Mouse (Mus musculus): ENCODE results near the gene Pcmt1. TPM values are rescaled to one million over a fixed set of nuclear protein-coding genes. Genes with fewer than 3 reads are reported as not detected.
A peak's percentile ranks its signal among the peaks of the same experiment; 100 is the strongest.

The Pcmt1 gene
- polyA plus RNA-seq, 1 experiment from 2014 or later: 112 TPM

GRCm38 (mm10) chr10:7611647-7612046, 69.3 kb downstream of the Pcmt1 start:
- Histone ChIP-seq H3K4me2 (no peak overlapping the region), H3K9me3 (replicated peaks) (no peaks in the 10 kb centered on the region), H3K36me3 (no peaks in the 10 kb centered on the region), H3K27me3 (no peaks in the 10 kb centered on the region), H3K4me1 (replicated peaks) (no peaks in the 10 kb centered on the region), H3K4me3 (replicated peaks) (no peak overlapping the region), H3K9ac (no peak overlapping the region), H3K27ac (no peak overlapping the region)
- ATAC-seq (ENCODE audit: low read depth) (no peak), DNase-seq (no peak)
- WGBS (ENCODE audit: insufficient replicate concordance): 61% methylated on average over 6 of the region's 6 CpGs

GRCm38 (mm10) chr10:7608611-7609010, 72.3 kb downstream of the Pcmt1 start:
- Histone ChIP-seq H3K27me3 (no peaks in the 10 kb centered on the region), H3K9ac (no peak overlapping the region), H3K9me3 (replicated peaks) (no peaks in the 10 kb centered on the region), H3K4me1 (replicated peaks) (no peaks in the 10 kb centered on the region), H3K27ac (no peak overlapping the region), H3K4me2 (no peak overlapping the region), H3K36me3 (no peaks in the 10 kb centered on the region), H3K4me3 (replicated peaks) (no peak overlapping the region)
- 81% methylated on average over 17 of the region's 17 CpGs for WGBS (ENCODE audit: insufficient replicate concordance)
- no peak for ATAC-seq (ENCODE audit: low read depth)
- DNase-seq: no peak

GRCm38 (mm10) chr10:7606437-7606836, 74.5 kb downstream of the Pcmt1 start:
- Histone ChIP-seq H3K9me3 (replicated peaks) (no peaks in the 10 kb centered on the region), H3K4me1 (replicated peaks) (no peaks in the 10 kb centered on the region), H3K27ac (no peak overlapping the region), H3K27me3 (no peaks in the 10 kb centered on the region), H3K4me2 (no peak overlapping the region), H3K4me3 (replicated peaks) (no peak overlapping the region), H3K9ac (no peak overlapping the region), H3K36me3 (no peaks in the 10 kb centered on the region)
- WGBS (ENCODE audit: insufficient replicate concordance): 72% methylated on average over 2 of the region's 2 CpGs
- no peak for DNase-seq
- no peak for ATAC-seq (ENCODE audit: low read depth)

- DNase-seq (no peak), ATAC-seq (ENCODE audit: low read depth) (no peak)
- Histone ChIP-seq H3K9me3 (replicated peaks) (no peaks in the 10 kb centered on the region), H3K4me2 (no peak overlapping the region), H3K4me1 (replicated peaks) (no peaks in the 10 kb centered on the region), H3K9ac (no peak overlapping the region), H3K27ac (no peak overlapping the region), H3K36me3 (no peaks in the 10 kb centered on the region), H3K27me3 (no peaks in the 10 kb centered on the region), H3K4me3 (replicated peaks) (no peak overlapping the region)
- WGBS (ENCODE audit: insufficient replicate concordance): 53% methylated on average over 2 of the region's 2 CpGs
These were observed 75.8 kb downstream of the Pcmt1 start for GRCm38 (mm10) chr10:7605168-7605567.

DNA sequence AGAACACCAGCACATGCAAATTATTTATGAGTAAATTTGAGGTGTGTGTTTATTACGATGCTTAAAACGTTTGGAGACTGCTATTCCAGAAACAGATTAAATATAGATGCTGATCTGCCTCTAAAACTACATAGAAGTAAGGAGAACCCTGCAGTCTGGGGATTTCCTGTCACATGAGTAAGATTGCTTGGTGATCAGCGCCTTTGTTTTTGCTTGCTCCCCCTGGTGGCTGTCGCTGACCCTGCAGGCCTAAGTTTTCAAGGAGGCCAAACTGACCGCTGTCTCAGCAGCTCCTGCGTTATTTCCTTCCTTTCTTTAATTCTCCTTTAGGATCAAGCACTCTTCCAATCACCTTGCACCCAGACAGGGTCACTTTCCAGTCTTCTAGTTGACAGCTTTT, 80.3 kb downstream of the Pcmt1 start:
- no peak overlapping the region for H3K9ac ChIP-seq
- H3K4me3 ChIP-seq (replicated peaks): no peak overlapping the region
- no peak overlapping the region for H3K4me2 ChIP-seq
- no peaks in the 10 kb centered on the region for H3K4me1 ChIP-seq (replicated peaks)
- 9% methylated on average over 6 of the region's 6 CpGs for WGBS (ENCODE audit: insufficient replicate concordance)
- no peaks in the 10 kb centered on the region for H3K36me3 ChIP-seq
- H3K9me3 ChIP-seq (replicated peaks): no peaks in the 10 kb centered on the region
- ATAC-seq (ENCODE audit: low read depth) (no peak), DNase-seq (peak; percentile 42)
- H3K27me3 ChIP-seq: no peaks in the 10 kb centered on the region
- no peak overlapping the region for H3K27ac ChIP-seq

DNA sequence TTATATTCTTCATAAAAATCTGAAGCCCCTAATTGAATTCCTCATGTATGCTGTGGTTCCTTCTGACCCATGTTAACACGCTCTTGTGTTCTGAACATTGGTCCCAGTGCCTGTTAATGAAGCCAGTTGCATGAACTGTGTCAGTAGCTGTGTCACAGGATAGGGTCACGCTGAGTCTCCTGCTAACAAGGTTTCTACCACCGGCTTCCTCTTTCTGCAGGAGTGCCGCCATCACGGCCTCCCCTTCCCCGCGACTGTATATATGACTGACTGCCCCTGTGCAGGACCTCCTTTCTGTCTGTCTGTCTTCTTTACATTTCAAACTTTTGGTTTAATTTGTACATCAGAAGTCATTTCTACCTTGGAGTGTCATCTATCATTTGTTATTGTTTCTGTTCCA, 82.8 kb downstream of the Pcmt1 start:
- no peak for ATAC-seq (ENCODE audit: low read depth)
- H3K27me3 ChIP-seq: no peaks in the 10 kb centered on the region
- H3K36me3 ChIP-seq: no peaks in the 10 kb centered on the region
- H3K27ac ChIP-seq: no peak overlapping the region
- no peak overlapping the region for H3K4me2 ChIP-seq
- no peaks in the 10 kb centered on the region for H3K9me3 ChIP-seq (replicated peaks)
- H3K4me3 ChIP-seq (replicated peaks): no peak overlapping the region
- H3K9ac ChIP-seq: no peak overlapping the region
- WGBS (ENCODE audit: insufficient replicate concordance): 56% methylated on average over 7 of the region's 7 CpGs
- H3K4me1 ChIP-seq (replicated peaks): no peaks in the 10 kb centered on the region
- no peak for DNase-seq

DNA sequence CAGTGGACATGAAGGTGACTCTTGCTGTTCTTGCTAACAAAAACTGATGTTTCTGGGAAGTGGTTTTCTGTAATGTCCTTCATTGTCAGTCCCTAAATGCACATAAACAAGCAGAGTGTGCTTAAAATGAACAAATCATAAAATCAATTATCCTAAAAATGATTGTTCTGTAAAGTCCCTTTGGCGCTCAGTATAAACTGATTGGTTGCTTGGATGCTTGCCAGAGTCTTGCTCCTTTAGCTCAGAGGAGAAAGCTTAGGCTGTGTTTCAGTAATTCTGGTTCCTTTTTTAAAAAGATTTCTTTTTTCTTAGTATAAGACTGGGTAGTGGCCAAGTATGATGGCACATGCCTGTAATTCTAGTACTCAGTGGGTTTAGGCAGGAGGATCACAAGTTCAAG, 84.7 kb downstream of the Pcmt1 start:
- ATAC-seq (ENCODE audit: low read depth): no peak
- Histone ChIP-seq H3K9ac (no peak overlapping the region), H3K4me1 (replicated peaks) (no peaks in the 10 kb centered on the region), H3K4me2 (no peak overlapping the region), H3K4me3 (replicated peaks) (no peak overlapping the region), H3K9me3 (replicated peaks) (no peaks in the 10 kb centered on the region), H3K27me3 (peaks cover 13% of the 10 kb centered on the region), H3K27ac (no peak overlapping the region), H3K36me3 (no peaks in the 10 kb centered on the region)
- WGBS (ENCODE audit: insufficient replicate concordance): 70% methylated on average over 1 of the region's 1 CpGs
- DNase-seq: no peak

GRCm38 (mm10) chr10:7594797-7595196, 86.1 kb downstream of the Pcmt1 start:
- Histone ChIP-seq H3K27ac (no peak overlapping the region), H3K4me3 (replicated peaks) (no peak overlapping the region), H3K4me2 (no peak overlapping the region), H3K9ac (no peak overlapping the region), H3K36me3 (no peaks in the 10 kb centered on the region), H3K27me3 (peaks cover 27% of the 10 kb centered on the region), H3K9me3 (replicated peaks) (no peaks in the 10 kb centered on the region), H3K4me1 (replicated peaks) (peaks cover 11% of the 10 kb centered on the region)
- ATAC-seq (ENCODE audit: low read depth): no peak
- no peak for DNase-seq
- 60% methylated on average over 7 of the region's 7 CpGs for WGBS (ENCODE audit: insufficient replicate concordance)

GRCm38 (mm10) chr10:7590792-7591191, 90.1 kb downstream of the Pcmt1 start:
- WGBS (ENCODE audit: insufficient replicate concordance): 4% methylated on average over 8 of the region's 8 CpGs
- Histone ChIP-seq H3K27me3 (peaks cover 29% of the 10 kb centered on the region), H3K4me2 (peak overlapping the region; percentile 97), H3K9ac (no peak overlapping the region), H3K4me1 (replicated peaks) (peaks cover 15% of the 10 kb centered on the region), H3K9me3 (replicated peaks) (no peaks in the 10 kb centered on the region), H3K36me3 (no peaks in the 10 kb centered on the region), H3K4me3 (replicated peaks) (peak overlapping the region; percentile 69), H3K27ac (no peak overlapping the region)
- ATAC-seq (ENCODE audit: low read depth): no peak
- no peak for DNase-seq

DNA sequence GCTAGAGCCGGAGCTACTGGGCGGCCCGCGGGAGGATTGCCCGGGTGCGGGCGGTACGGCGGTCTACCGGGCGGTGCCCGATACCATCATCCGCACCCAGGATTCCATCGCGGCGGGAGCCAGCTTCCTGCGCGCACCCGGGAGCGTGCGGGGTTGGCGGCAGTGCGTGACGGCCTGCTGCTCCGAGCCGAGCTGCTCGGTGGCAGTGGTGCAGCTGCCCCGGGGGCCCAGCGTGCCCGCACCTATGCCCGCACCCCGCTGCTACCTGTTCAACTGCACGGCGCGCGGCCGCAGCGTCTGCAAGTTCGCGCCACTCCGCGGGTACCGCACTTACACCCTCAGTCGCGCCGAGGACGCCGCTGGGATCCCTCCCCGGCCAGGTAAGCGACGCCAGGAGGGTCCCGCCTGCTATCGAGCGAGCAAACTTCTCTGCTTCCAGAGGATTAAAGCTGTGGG, 90.7 kb downstream of the Pcmt1 start:
- H3K4me1 ChIP-seq (replicated peaks): peaks cover 15% of the 10 kb centered on the region
- no peaks in the 10 kb centered on the region for H3K9me3 ChIP-seq (replicated peaks)
- H3K36me3 ChIP-seq: no peaks in the 10 kb centered on the region
- DNase-seq: no peak
- H3K4me3 ChIP-seq (replicated peaks): peak overlapping the region; percentile 69
- ATAC-seq (ENCODE audit: low read depth): no peak; the same call in 1 of the 2 replicates
- H3K27me3 ChIP-seq: peaks cover 29% of the 10 kb centered on the region
- H3K4me2 ChIP-seq: peak overlapping the region; percentile 97
- H3K27ac ChIP-seq: no peak overlapping the region
- WGBS (ENCODE audit: insufficient replicate concordance): under 1% methylated on average over 51 of the region's 54 CpGs
- peak overlapping the region; percentile 56 for H3K9ac ChIP-seq

GRCm38 (mm10) chr10:7589592-7590233, 91.2 kb downstream of the Pcmt1 start, which contains the start of gene Lrp11:
TSS of gene Lrp11 (plus strand) at chr10:7589800.
- DNase-seq: peak; percentile 83
- H3K9me3 ChIP-seq (replicated peaks): no peaks in the 10 kb centered on the region
- H3K4me2 ChIP-seq: peak within 1 kb of the TSS; percentile 97
- WGBS (ENCODE audit: insufficient replicate concordance): under 1% methylated on average over 63 of the region's 76 CpGs
- peaks cover 29% of the 10 kb centered on the region for H3K27me3 ChIP-seq
- peak within 1 kb of the TSS; percentile 56 for H3K9ac ChIP-seq
- no peak within 1 kb of the TSS for H3K27ac ChIP-seq
- H3K4me3 ChIP-seq (replicated peaks): peak within 1 kb of the TSS; percentile 69
- no peaks in the 10 kb centered on the region for H3K36me3 ChIP-seq
- H3K4me1 ChIP-seq (replicated peaks): peaks cover 15% of the 10 kb centered on the region
- ATAC-seq (ENCODE audit: low read depth): peak; percentile 90

DNA sequence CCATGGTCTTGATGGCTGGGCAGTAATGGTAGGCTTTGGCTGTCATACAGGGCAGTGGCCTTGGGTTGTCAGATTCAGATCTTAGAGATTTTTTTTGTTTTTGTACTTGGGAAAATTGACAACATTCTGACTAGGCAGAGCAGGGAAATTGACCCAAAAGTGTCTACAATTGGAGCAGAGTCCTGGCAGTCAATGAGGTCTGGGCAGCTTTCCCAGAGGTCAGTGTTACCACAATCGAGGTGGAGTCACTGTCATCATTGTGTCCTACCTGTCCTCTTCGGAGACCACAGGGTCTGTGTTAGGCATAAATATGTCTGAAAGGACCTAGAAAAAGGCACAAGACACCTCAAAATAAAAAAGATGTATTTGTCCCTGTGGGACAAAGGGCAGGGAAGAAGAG, 94.2 kb downstream of the Pcmt1 start:
- DNase-seq: no peak

More for the DNA sequence above, 94.2 kb downstream of the Pcmt1 start:
- WGBS (ENCODE audit: insufficient replicate concordance): 24% methylated on average over 2 of the region's 2 CpGs
- Histone ChIP-seq H3K4me1 (replicated peaks) (peaks cover 15% of the 10 kb centered on the region), H3K36me3 (no peaks in the 10 kb centered on the region), H3K4me3 (replicated peaks) (no peak overlapping the region), H3K9ac (no peak overlapping the region), H3K27me3 (peaks cover 22% of the 10 kb centered on the region), H3K4me2 (no peak overlapping the region), H3K27ac (no peak overlapping the region), H3K9me3 (replicated peaks) (no peaks in the 10 kb centered on the region)
- ATAC-seq (ENCODE audit: low read depth): no peak
